Mouse (Mus musculus) layer of hippocampus, adult 6 months (tissue): ENCODE data around the gene Prl8a1. TPM values are rescaled to one million over a fixed set of nuclear protein-coding genes. Genes with fewer than 3 reads are reported as not detected.

Source experiments
- long read RNA-seq, 2 experiments: library from polyadenylated mRNA; unstranded; transcript quantifications; one replicate each; pipeline ENCODE4 v2.0.0; 2019 to 2020
- polyA plus RNA-seq: library from polyadenylated mRNA; unstranded; fragments of <200 nt; fragmentation: Nextera tagmentation; gene quantifications from 2 replicates; pipeline ENCODE4 v1.2.3, GENCODE M21; 2021

Gene Prl8a1
- polyA plus RNA-seq: not detected in 2 replicates
- long read RNA-seq, experiment 1: 0 reads
- long read RNA-seq, experiment 2: 0 reads

GRCm38 (mm10) chr13:27582071-27582470 is at the start of gene Prl8a1:
Prl8a1 (minus strand) TSS chr13:27582171.

GRCm38 (mm10) chr13:27610482-27610881 is 28.5 kb upstream of the Prl8a1 start, which contains the start of gene Prl7b1:
Prl7b1 (minus strand) TSS chr13:27610582.

GRCm38 (mm10) chr13:27564506-27564905 is 17.5 kb downstream of the Prl8a1 start, which contains the start of gene Prl8a9:
Prl8a9 (minus strand) TSS chr13:27564606.

Other genes starting within 250 kb of the Prl8a1 start
- gene Prl8a2, start 236.5 kb downstream of the Prl8a1 start, polyA plus RNA-seq: not detected in 2 replicates
- not detected in 2 replicates for gene Prl2b1, start 191.3 kb downstream of the Prl8a1 start, polyA plus RNA-seq
- gene Prl8a6, start 143.5 kb downstream of the Prl8a1 start, polyA plus RNA-seq: not detected in 2 replicates
- gene Prl8a8, start 69.0 kb downstream of the Prl8a1 start, polyA plus RNA-seq: not detected in 2 replicates
- not detected in 2 replicates for gene Prl8a9, start 17.6 kb downstream of the Prl8a1 start, polyA plus RNA-seq
- not detected in 2 replicates for gene Prl7b1, start 28.4 kb upstream of the Prl8a1 start, polyA plus RNA-seq
- gene Prl7a1, start 60.3 kb upstream of the Prl8a1 start, polyA plus RNA-seq: not detected in 2 replicates
- gene Prl7a2, start 85.9 kb upstream of the Prl8a1 start, polyA plus RNA-seq: not detected in 2 replicates
- not detected in 2 replicates for gene Prl7d1, start 134.6 kb upstream of the Prl8a1 start, polyA plus RNA-seq
- gene Prl7c1, start 198.6 kb upstream of the Prl8a1 start, polyA plus RNA-seq: not detected in 2 replicates
- gene Prl2a1, start 219.5 kb upstream of the Prl8a1 start, polyA plus RNA-seq: not detected in 2 replicates